Mouse (Mus musculus) retina, postnatal 7 days (tissue): ENCODE data around the gene Fndc10.
"Not testable (repeated sequence)": the region's sequence is repeated elsewhere in the genome, so short reads cannot be mapped to it uniquely, and the experiment has no call there.

Experiments
- DNase-seq: peaks from one replicate; pipeline ENCODE4 v3.0.0-alpha.2; 2012; ENCODE audit warnings: low read depth, low spot score

Fndc10 gene

GRCm38 (mm10) chr4:155694111-155694481, at the start of gene Fndc10:
Fndc10 (plus strand) TSS chr4:155694342.
- DNase-seq = no peak

- DNase-seq = not testable (repeated sequence)
Observed at GRCm38 (mm10) chr4:155645308-155645707, 48.8 kb upstream of the Fndc10 start, which contains the start of gene Gm10563. Gm10563 (minus strand) TSS chr4:155645408.

- no peak for DNase-seq
Observed at GRCm38 (mm10) chr4:155645721-155646120, 48.4 kb upstream of the Fndc10 start.

DNA sequence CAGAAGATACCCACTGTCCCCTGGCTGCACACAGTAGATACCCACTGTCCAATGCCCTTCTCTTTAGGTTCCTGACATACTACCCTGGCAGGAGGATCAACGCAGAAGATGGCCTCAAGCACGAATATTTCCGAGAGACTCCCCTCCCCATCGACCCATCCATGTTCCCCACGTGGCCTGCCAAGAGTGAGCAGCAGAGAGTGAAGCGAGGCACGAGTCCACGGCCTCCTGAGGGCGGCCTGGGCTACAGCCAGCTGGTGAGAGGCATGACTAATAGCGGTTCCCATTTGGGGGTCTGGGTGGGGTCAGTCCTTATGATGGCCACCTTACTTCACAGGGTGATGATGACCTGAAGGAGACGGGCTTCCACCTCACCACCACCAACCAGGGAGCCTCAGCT, 44.8 kb upstream of the Fndc10 start:
- DNase-seq = no peak

DNA sequence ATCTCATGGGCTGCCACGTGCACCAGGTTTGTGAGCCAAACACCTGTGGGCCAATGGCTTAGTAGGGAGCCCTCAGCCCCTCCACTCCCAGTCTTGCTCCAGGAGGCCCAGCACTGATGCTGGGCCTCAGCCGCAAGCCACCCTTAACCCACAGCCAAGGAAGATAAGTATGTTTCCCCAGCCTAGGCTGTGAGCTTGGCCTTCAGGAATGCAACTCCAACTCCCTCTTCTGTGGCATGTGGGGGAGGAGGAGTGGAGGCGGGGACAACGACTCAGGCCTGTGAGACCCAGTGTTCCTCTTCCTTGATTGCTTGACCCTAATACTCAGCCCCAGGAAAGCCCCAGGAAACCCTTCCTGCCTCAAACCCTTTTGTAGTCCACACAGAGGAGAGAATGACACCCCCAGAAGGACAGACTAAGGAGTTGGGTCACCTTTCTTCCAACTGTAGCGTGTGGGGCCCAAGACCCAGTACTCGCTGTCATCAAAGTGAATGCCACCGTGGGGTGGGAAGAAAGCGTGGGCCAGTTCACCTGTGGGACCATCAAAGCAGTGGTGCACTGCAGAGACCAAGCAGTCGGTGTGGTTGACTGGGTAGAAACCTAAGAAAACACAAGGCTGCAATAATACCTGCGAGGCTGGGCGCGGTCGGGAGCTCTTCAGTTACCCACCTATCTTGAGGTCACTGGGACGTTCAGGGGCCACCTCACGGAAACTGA, 42.4 kb upstream of the Fndc10 start:
- DNase-seq = no peak

DNA sequence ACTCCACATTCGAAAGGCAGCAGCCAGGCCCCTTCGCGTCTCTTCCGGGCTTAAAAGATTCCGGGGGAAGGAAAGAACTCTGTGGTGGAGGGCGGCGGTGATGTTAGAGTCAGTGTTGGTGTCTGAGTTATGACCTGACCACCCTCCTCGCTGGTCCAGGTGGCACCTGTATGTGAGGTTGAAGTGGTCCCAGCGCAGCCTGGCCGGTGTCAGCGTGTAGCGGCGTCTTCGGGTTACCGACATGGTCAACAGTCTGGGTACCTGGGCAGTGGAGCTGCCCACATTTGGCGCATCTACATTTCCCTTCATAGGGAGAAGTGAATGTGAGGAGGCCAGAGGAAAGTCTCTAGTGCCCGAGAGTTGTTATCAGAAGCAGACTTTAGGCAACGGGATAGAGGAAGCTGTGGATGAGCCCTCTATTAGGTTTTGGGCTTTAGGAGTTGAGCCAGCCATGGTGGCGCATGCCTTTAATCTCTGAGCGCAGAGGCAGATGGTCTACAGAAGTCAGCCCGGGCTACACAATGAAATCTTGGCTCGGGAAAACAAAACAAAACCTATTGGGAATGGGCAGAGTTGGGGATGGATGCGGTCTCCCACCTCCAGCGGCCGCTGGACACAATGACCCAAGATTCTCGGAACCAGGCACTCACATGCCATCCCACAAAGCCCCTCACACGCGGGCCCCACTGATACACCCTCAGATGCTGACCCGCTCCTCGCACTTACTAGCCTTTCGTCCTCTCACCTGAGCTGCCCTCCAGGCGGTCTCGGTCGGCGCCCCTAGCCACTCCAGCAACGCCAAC, 41.7 kb upstream of the Fndc10 start:
- DNase-seq = no peak

DNA sequence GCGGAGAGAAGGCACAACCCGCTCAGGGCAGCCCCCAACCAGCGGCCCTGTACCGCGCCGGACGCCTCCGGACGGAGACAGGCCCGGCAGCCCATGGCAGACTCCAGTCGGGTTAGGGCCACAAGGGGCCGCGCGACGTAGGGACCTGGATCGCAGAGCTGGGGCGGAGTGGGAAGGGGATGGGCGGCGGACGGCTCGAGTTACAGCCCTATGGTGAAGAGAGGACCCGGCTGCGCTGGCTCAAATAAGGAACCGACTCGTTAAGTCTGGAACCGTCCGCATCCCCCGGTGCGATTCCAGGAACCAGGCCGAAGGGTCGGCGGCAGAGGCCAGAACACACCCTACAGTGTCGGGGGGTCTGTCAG, 41.1 kb upstream of the Fndc10 start, which contains the start of gene Mmp23:
Gene Mmp23 (minus strand): TSS at position 299 of the 365 bp plus-strand sequence.
- DNase-seq = no peak

- no peak for DNase-seq
Observed at GRCm38 (mm10) chr4:155653451-155654182, 40.5 kb upstream of the Fndc10 start.

DNA sequence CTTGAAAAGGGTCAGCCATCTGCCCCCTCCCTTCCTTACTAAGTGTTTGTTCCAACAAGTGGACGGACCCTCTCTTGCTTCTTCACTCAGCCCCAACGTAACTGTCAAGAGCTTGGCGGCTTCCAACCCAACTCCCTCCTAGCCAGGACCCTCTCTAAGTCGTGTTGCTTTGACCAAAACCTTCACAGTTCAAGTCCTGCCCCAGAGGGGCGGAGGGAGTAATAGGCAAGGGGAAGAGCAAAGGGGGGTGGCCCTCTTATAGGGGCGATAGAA, 40.0 kb upstream of the Fndc10 start:
- DNase-seq = no peak

DNA sequence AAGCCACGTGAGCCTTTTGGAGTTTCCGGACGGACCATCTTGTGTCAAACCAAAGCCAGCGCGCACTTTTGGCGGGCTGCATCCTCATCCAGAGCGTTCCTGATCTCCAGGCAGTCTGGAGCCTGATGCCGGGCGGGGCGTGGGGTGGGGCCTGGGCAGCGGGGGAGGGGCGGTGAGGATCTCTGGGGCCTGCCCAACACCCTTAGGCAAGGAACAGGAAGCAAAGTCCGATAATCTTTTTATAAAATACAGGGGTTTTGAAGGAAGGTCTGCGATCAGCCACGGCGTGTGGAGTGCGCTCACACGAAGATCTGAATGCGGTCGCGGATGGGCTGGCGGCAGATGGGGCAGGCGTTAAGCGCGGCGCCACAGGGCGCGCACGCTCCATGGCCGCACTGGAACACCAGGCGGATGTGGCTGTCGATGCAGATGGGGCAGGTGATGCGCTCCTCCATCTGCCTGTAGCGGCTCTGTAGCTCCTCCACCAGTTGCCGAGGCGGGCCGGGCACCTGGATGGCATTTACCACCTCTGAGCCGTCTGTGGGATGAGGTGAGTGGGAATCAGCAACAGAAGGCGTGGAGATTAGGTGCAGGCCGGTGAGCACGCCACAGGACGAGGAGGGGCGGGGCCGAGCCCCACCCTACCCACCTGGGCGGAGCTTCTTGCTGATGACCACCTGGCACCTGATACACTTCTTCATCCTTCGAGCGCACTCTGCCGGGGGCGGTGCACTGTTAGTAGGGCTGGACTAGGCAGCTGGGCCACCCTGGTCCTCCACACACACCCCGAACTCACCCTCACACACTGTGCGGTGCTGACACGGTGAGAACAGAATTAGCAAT, 39.5 kb upstream of the Fndc10 start:
- peak; percentile 38 for DNase-seq

DNA sequence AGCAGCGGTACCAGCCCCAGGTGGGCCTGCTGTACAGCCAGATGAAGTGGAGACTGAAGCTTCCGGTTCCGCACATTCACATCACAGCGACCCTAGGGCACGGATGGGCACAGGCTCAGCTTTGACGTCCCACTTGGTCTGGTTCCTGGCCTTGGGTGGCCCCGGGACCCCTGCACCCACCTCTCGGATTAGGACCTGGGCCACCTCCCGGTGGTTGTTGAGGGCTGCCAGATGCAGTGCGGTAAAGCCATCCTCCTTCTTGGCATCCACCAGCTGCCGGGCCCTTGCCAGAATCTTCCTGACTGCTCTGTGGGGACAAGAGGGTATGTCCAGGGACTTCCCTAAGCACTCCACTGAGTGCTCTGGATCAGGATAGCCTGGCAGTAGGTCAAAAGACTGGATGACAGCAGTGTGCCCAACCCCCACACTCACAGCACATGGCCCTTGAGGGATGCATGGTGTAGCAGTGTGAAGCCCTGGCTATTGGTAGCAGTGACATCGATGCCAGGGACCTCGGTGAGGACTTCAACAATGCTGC, 37.9 kb upstream of the Fndc10 start:
- DNase-seq = no peak

DNA sequence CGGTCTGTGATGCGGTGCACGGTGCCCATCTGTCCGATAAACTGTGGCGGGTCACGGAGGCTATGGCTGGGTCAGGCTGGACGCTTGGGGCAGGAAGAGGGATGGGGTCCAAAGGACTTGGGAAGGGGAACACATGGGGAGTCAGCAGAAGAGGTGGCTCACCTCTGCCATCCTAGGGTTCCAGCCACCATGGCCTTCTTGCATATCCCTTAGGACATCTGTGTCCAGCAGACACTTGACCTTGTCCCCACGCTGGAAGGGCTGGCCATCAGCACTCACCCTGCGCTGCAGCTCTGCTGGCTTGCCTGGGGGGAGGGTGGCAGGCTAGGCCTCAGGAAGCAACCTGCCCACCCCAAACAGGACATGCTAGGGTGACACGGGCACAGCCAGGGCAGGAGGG, 35.2 kb upstream of the Fndc10 start:
- no peak for DNase-seq

DNA sequence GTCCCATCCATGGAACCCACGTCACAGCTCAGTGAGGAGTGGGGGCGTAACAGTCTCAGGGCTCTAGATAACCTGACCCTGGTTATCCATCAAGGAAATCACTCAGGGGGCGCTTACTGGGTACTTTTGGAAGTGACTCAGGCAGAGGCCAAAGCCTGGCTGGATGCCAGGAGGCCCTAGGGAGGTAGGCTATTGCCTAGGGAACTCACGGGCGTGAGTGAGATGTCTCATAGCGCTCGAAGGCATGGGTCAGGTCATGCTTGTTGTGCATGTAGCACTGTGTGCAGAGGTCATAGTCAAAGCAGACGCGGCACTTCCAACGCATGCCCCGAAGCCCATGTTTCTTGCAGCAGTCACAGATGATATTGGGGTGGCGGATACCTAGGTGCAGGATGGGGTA, 33.5 kb upstream of the Fndc10 start:
- no peak for DNase-seq

- no peak for DNase-seq
Observed at GRCm38 (mm10) chr4:155666903-155667302, 27.2 kb upstream of the Fndc10 start.

DNA sequence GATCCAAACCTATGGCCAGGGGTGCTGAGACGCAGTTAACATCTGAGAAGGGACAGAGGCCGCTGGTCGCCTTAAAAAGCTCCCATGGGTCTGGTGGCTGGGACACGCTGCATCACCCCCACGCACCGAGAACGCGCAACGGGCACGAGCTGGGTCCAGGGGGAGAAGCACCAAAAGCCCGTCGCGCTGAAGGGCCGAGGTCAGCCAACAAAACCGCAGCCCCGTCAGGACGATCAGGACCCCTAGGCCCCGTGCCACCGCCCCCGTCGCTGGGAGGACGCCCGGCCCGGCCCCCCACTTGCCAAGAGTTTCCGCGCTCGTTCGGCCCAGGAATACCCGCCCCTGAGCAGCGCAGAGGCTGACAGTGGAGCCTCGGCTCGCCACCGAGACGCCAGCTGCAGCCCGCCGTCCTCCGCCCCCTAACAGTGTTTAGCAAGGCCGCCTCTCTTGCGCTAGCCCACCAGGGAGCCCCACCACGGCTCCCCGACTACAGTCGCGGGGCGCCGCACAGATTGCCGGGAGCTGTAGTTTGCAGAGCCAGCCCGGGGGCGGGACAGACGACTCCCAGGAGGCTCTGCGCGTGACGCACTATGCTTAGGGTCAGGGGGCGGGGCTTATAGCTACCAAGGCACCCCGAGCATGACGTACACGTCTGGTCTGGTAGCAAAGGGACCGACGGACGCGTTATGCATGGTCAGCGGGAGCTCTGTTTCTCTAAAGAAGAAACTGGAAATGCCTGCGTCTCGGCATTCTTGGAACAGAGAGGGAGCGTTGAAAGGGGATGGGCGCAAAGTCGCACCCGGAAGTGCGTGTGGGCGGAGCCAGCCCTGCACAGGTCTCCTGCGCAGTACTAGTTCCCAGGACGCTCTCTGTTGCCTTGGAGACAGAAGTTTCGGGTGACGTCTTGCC, 25.2 kb upstream of the Fndc10 start, which contains the start of gene Mib2:
Gene Mib2 (minus strand): TSS at position 510 of the 909 bp plus-strand sequence.
- DNase-seq = peak; percentile 92

DNA sequence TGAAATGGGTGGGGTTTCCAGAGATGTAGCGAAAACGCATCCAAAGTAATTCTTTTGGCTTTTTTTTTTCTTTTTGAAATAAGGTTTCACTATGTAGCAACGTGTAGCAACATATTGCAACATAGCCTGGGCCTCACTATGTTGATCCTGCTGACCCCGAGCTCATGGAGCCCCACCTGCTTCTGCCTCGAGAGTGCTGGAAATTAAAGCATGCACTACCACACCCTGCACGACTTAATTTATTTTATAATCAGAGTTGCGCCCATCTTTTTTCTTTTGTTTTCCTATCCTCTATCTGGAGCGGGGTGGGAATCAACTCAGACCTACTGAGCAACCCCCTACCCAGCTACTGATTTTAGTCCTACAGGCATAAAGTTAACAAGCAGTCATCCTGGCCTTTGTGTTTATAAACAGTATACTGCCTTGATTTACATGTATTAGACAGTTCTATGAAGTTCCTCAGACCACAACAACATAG, 24.5 kb upstream of the Fndc10 start:
- no peak for DNase-seq

- DNase-seq = not testable (repeated sequence)
Observed at GRCm38 (mm10) chr4:155670236-155670635, 23.9 kb upstream of the Fndc10 start.

DNA sequence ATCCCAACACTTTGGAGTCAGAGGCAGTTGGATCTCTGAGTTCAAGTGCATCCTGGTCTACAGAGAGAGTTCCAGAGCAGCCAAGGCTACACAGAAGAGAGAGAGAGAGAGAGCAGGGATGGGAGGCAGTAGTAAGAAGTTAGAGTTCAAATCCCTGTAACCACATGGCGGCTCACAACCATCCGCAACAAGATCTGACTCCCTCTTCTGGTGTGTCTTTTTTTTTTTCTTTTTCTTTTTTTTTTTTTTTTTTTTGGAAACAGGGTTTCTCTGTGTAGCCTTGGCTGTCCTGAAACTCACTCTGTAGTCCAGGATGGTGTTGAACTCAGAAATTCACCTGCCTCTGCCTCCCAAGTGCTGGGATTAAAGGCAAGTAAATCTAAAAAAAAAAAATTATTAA, 22.1 kb upstream of the Fndc10 start:
- DNase-seq = no peak

DNA sequence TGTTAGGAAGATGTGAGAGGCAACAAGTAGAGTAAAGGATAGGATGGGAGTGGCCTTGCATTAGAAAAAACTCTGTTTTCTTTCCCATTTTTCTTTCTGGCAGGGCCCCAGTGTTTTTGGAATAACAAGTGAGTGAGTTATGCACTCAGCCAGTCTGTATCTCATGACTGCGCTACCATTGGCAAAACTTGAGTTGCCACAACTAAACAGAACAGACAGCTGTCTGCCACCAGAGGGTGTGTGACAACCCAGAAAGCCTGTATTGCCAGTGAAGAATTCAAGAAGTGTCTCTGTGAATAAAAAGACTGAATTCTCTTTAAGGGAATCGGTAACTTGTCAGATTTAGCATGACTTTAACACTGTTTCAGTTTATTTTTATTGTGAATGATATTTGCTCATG, 18.2 kb upstream of the Fndc10 start:
- DNase-seq = no peak

DNA sequence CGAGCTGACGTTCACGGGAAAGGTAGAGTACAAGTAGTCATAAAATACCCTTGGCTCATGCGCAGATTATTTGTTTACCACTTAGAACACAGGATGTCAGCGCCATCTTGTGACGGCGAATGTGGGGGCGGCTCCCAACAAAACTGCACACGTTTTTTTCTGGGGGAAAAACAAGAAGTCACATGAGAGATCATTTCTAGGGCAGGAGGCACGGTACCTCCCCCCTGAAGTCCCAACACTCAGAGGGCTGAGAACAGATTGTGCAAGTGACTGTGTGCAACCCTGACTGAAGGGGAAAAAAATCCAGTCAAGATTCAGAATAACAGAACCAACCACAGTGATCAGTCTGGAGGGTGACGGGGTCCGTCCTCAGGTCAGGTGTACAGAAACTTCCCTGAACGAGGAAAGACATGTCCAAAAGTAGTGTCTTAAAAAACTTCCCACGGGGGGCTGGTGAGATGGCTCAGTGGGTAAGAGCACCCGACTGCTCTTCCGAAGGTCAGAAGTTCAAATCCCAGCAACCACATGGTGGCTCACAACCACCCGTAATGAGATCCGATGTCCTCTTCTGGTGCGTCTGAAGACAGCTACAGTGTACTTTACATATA, 10.4 kb upstream of the Fndc10 start:
- not testable (repeated sequence) for DNase-seq
